Mouse (Mus musculus) CH12.LX (cell line): Measurements from ENCODE around the gene Ulk4. TPM values are rescaled to one million over a fixed set of nuclear protein-coding genes. Genes with fewer than 3 reads are reported as not detected.

Source experiments
- DNase-seq: peaks from one replicate; pipeline ENCODE4 v3.0.0-alpha.2; 2013; ENCODE audit errors: extremely low read depth
- H3K27ac ChIP-seq: 2 replicates; pipeline ENCODE4 v1.5.1; 2012; ENCODE audit warnings: low read depth, mild to moderate bottlenecking, control low read depth, moderate library complexity; ENCODE audit not compliant: insufficient read depth
- H3K27me3 ChIP-seq: replicated peaks from 2 replicates; pipeline ENCODE3; 2012; ENCODE audit warnings: inconsistent platforms
- H3K36me3 ChIP-seq, 2 experiments: replicated peaks in 1 of 2; 2 replicates each; pipeline versions ENCODE3 to v1.6.1; 2012; ENCODE audit warnings: inconsistent platforms in 1 of 2, low read length in 1 of 2, mild to moderate bottlenecking in 1 of 2, mixed read lengths in 1 of 2, moderate library complexity in 1 of 2; ENCODE audit not compliant: control insufficient read depth in 1 of 2, insufficient read depth in 1 of 2
- H3K4me1 ChIP-seq, 2 experiments: 2 replicates each; pipeline ENCODE4 v1.6.1; 2012; ENCODE audit warnings: inconsistent platforms in 1 of 2, moderate library complexity in 1 of 2; ENCODE audit not compliant: insufficient read depth in 2 of 2, control insufficient read depth in 1 of 2
- H3K4me2 ChIP-seq: 2 replicates; pipeline ENCODE4 v1.6.1; 2012; ENCODE audit warnings: low read depth, mild to moderate bottlenecking, control low read depth; ENCODE audit not compliant: poor library complexity, insufficient read depth, severe bottlenecking
- H3K4me3 ChIP-seq, 3 experiments: fragments of 150-350 bp in 1 of 3; sonication (generic) in 1 of 3; replicated peaks in 1 of 3; 2 replicates each; pipeline versions ENCODE3 to v1.5.1; 2011 to 2012; ENCODE audit warnings: low read depth in 2 of 3, low read length in 2 of 3, mild to moderate bottlenecking in 2 of 3, moderate library complexity in 2 of 3, control low read depth in 1 of 3, improper control_type of control experiment in 1 of 3, inconsistent platforms in 1 of 3, mixed read lengths in 1 of 3; ENCODE audit not compliant: poor library complexity in 1 of 3
- H3K79me2 ChIP-seq: replicated peaks from 2 replicates; pipeline ENCODE4 v1.6.1; 2012; ENCODE audit warnings: mild to moderate bottlenecking, moderate library complexity; ENCODE audit not compliant: control insufficient read depth, poor library complexity, insufficient read depth, severe bottlenecking; ENCODE audit errors: extremely low read depth
- H3K9ac ChIP-seq: 2 replicates; pipeline ENCODE4 v1.6.1; 2012; ENCODE audit warnings: low read depth, mild to moderate bottlenecking, control low read depth, moderate library complexity; ENCODE audit not compliant: insufficient read depth
- H3K9me3 ChIP-seq: replicated peaks from 2 replicates; pipeline ENCODE3; 2012; ENCODE audit warnings: low read length, inconsistent platforms, mixed read lengths
- BHLHE40 ChIP-seq: IDR thresholded peaks from 2 replicates; pipeline ENCODE4 v1.6.1; 2011; ENCODE audit warnings: mild to moderate bottlenecking, low read depth, low read length, improper control_type of control experiment
- CHD2 ChIP-seq: IDR thresholded peaks from 2 replicates; pipeline ENCODE4 v1.6.1; 2011; ENCODE audit warnings: low read length, improper control_type of control experiment
- CTCF ChIP-seq, 2 experiments: IDR thresholded peaks in 1 of 2; conservative IDR thresholded peaks in 1 of 2; 2 replicates each; pipeline ENCODE4 v1.5.1; 2011 to 2012; ENCODE audit warnings: low read depth in 2 of 2, low read length in 2 of 2, improper control_type of control experiment in 1 of 2, inconsistent platforms in 1 of 2, mild to moderate bottlenecking in 1 of 2, moderate library complexity in 1 of 2
- E2F4 ChIP-seq: IDR thresholded peaks from 2 replicates; pipeline ENCODE4 v1.6.1; 2011; ENCODE audit warnings: low read depth, low read length, improper control_type of control experiment; ENCODE audit not compliant: insufficient replicate concordance
- ELF1 ChIP-seq: IDR thresholded peaks from 2 replicates; pipeline ENCODE4 v1.6.1; 2014; ENCODE audit warnings: low read depth, mild to moderate bottlenecking, inconsistent platforms, low read length, improper control_type of control experiment
- EP300 ChIP-seq: IDR thresholded peaks from 2 replicates; pipeline ENCODE4 v1.6.1; 2011; ENCODE audit warnings: low read length, improper control_type of control experiment
- ETS1 ChIP-seq: conservative IDR thresholded peaks from 2 replicates; pipeline ENCODE4 v1.6.1; 2012; ENCODE audit warnings: low read depth, mild to moderate bottlenecking, inconsistent platforms, low read length, improper control_type of control experiment, moderate library complexity
- GABPA ChIP-seq: IDR thresholded peaks from 2 replicates; pipeline ENCODE4 v1.6.1; 2012; ENCODE audit warnings: low read depth, low read length, improper control_type of control experiment, inconsistent platforms; ENCODE audit not compliant: insufficient replicate concordance
- JUND ChIP-seq: conservative IDR thresholded peaks from 2 replicates; pipeline ENCODE4 v1.6.1; 2011; ENCODE audit warnings: low read depth, low read length, improper control_type of control experiment
- KAT2A ChIP-seq: IDR thresholded peaks from 2 replicates; pipeline ENCODE4 v1.6.1; 2012; ENCODE audit warnings: low read length, improper control_type of control experiment, inconsistent platforms; ENCODE audit not compliant: insufficient replicate concordance
- MAFK ChIP-seq: IDR thresholded peaks from 2 replicates; pipeline ENCODE4 v1.6.1; 2011; ENCODE audit warnings: low read length, improper control_type of control experiment; ENCODE audit not compliant: insufficient replicate concordance
- MAX ChIP-seq: IDR thresholded peaks from 2 replicates; pipeline ENCODE4 v1.6.1; 2011; ENCODE audit warnings: low read length, improper control_type of control experiment
- MAZ ChIP-seq: IDR thresholded peaks from 2 replicates; pipeline ENCODE4 v1.6.1; 2012; ENCODE audit warnings: low read depth, mild to moderate bottlenecking, inconsistent platforms, low read length, improper control_type of control experiment, moderate library complexity
- MXI1 ChIP-seq: IDR thresholded peaks from 2 replicates; pipeline ENCODE4 v1.6.1; 2011; ENCODE audit warnings: mild to moderate bottlenecking, low read depth, low read length, improper control_type of control experiment
- MYC ChIP-seq: IDR thresholded peaks from 2 replicates; pipeline ENCODE4 v1.6.1; 2011; ENCODE audit warnings: low read depth, mild to moderate bottlenecking, improper control_type of control experiment, low read length
- PAX5 ChIP-seq: IDR thresholded peaks from 2 replicates; pipeline ENCODE4 v1.6.1; 2012; ENCODE audit warnings: low read length, inconsistent platforms, mixed read lengths
- POLR2A ChIP-seq: IDR thresholded peaks from 2 replicates; pipeline ENCODE4 v1.6.1; 2011; ENCODE audit warnings: low read depth, mild to moderate bottlenecking, improper control_type of control experiment, low read length
- POLR2AphosphoS2 ChIP-seq: IDR thresholded peaks from 2 replicates; pipeline ENCODE4 v1.6.1; 2011; ENCODE audit warnings: low read depth, low read length, improper control_type of control experiment
- RAD21 ChIP-seq: IDR thresholded peaks from 2 replicates; pipeline ENCODE4 v1.6.1; 2011; ENCODE audit warnings: low read depth, mild to moderate bottlenecking, low read length, improper control_type of control experiment, moderate library complexity
- SIN3A ChIP-seq: IDR thresholded peaks from 2 replicates; pipeline ENCODE4 v1.6.1; 2012; ENCODE audit warnings: low read length, improper control_type of control experiment, inconsistent platforms
- SMC3 ChIP-seq: IDR thresholded peaks from 2 replicates; pipeline ENCODE4 v1.6.1; 2011; ENCODE audit warnings: low read depth, low read length, improper control_type of control experiment
- TBP ChIP-seq: conservative IDR thresholded peaks from 2 replicates; pipeline ENCODE4 v1.6.1; 2011; ENCODE audit warnings: low read depth, low read length, improper control_type of control experiment
- TCF12 ChIP-seq: IDR thresholded peaks from 2 replicates; pipeline ENCODE4 v1.6.1; 2014; ENCODE audit warnings: low read depth, mild to moderate bottlenecking, inconsistent platforms, low read length, improper control_type of control experiment
- UBTF ChIP-seq: IDR thresholded peaks from 2 replicates; pipeline ENCODE4 v1.6.1; 2012; ENCODE audit warnings: low read depth, mild to moderate bottlenecking, inconsistent platforms, low read length, improper control_type of control experiment, moderate library complexity
- USF1 ChIP-seq: IDR thresholded peaks from 2 replicates; pipeline ENCODE4 v1.6.1; 2014; ENCODE audit warnings: low read depth, mild to moderate bottlenecking, inconsistent platforms, low read length, improper control_type of control experiment
- USF2 ChIP-seq: conservative IDR thresholded peaks from 2 replicates; pipeline ENCODE4 v1.6.1; 2011; ENCODE audit warnings: low read depth, low read length, improper control_type of control experiment
- ZC3H11A ChIP-seq: IDR thresholded peaks from 2 replicates; pipeline ENCODE4 v1.6.1; 2012; ENCODE audit warnings: low read depth, mild to moderate bottlenecking, inconsistent platforms, low read length, improper control_type of control experiment
- ZKSCAN1 ChIP-seq: IDR thresholded peaks from 2 replicates; pipeline ENCODE4 v1.6.1; 2012; ENCODE audit warnings: low read depth, inconsistent platforms, low read length, improper control_type of control experiment, borderline replicate concordance
- ZMIZ1 ChIP-seq: IDR thresholded peaks from 2 replicates; pipeline ENCODE4 v1.6.1; 2012; ENCODE audit warnings: low read depth, mild to moderate bottlenecking, inconsistent platforms, low read length, improper control_type of control experiment
- ZNF384 ChIP-seq: IDR thresholded peaks from 2 replicates; pipeline ENCODE4 v1.6.1; 2012; ENCODE audit warnings: low read depth, low read length, improper control_type of control experiment, inconsistent platforms
- dilution Hi-C: fragments of 300-500 bp; cut with MboI; formaldehyde crosslinking; loops from 2 replicates; pipeline ENCODE4 v1.14.3; 2020; ENCODE audit warnings: low sequenced_read_pairs; ENCODE audit not compliant: extremely low pct_unique_long_range_greater_than_20kb, extremely low pct_ligation_motif_present
- in situ Hi-C: fragments of 300-500 bp; cut with MboI; formaldehyde crosslinking; loops from 3 replicates; pipeline ENCODE4 v1.14.3; 2019; ENCODE audit warnings: low sequenced_read_pairs, low pct_ligation_motif_present, low pct_unique_long_range_greater_than_20kb, mixed read lengths
- polyA plus RNA-seq: library from polyadenylated mRNA; unstranded; fragments of >175 nt; gene quantifications from 2 replicates; pipeline ENCODE4 v1.2.1, GENCODE M21; 2012; ENCODE audit warnings: low read depth; ENCODE audit not compliant: insufficient read length
- total RNA-seq, 2 experiments: library from RNA; depleted of rRNA; stranded (reverse); fragments of 300-350 nt in 1 of 2; fragments of >200 nt in 1 of 2; gene quantifications; 2 replicates each; pipeline ENCODE4 v1.2.3; 2012 to 2014

The Ulk4 gene
- total and polyA plus RNA-seq, 3 experiments, result 1.6 to 25.8 (median 18.5) TPM

DNA sequence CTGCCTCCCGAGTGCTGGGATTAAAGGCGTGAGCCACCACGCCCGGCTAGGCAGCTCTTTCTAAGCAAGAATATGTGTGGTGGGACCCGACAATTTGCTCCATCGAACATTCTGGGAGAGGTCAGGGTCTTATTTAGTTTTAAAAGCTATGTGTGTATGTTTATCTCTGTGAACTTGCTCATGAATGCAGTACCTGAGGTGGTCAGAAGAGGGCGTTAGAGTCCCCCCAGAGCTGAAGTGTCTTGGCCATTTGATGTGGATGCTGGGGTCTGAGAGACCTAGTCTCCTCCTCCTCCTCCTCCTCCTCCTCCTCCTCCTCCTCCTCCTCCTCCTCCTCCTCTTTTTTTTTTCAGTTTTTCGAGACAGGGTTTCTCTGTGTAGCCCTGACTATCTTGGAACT is 25.5 kb upstream of the Ulk4 start:
- Histone ChIP-seq H3K36me3 (peaks cover 0 to 39% of the 10 kb centered on the region in 2 experiments), H3K9ac (no peak overlapping the region), H3K27ac (no peak overlapping the region), H3K27me3 (no peaks in the 10 kb centered on the region), H3K79me2 (peaks cover 59% of the 10 kb centered on the region), H3K4me1 (peaks cover 20 to 67% of the 10 kb centered on the region in 2 experiments), H3K4me2 (no peak overlapping the region), H3K9me3 (no peaks in the 10 kb centered on the region), H3K4me3 (no peak overlapping the region)
- dilution Hi-C loops (no loop called here), in situ Hi-C loops (loop anchor here (5.0 kb wide), 1 partner anchor 50 kb away; no protein-coding TSS in a partner anchor)
- peak; percentile 70 for DNase-seq
- TF ChIP-seq CTCF (conservative IDR thresholded peaks at IDR 0.05 in 1 of 2, IDR thresholded peaks at IDR 0.05 in 1 of 2; ENCODE audit: low read depth in 2 of 2, low read length in 2 of 2) (peak; percentile 51 to 70), RAD21 (peak; percentile 35), SMC3 (peak; percentile 23), ETS1 (no peak)

DNA sequence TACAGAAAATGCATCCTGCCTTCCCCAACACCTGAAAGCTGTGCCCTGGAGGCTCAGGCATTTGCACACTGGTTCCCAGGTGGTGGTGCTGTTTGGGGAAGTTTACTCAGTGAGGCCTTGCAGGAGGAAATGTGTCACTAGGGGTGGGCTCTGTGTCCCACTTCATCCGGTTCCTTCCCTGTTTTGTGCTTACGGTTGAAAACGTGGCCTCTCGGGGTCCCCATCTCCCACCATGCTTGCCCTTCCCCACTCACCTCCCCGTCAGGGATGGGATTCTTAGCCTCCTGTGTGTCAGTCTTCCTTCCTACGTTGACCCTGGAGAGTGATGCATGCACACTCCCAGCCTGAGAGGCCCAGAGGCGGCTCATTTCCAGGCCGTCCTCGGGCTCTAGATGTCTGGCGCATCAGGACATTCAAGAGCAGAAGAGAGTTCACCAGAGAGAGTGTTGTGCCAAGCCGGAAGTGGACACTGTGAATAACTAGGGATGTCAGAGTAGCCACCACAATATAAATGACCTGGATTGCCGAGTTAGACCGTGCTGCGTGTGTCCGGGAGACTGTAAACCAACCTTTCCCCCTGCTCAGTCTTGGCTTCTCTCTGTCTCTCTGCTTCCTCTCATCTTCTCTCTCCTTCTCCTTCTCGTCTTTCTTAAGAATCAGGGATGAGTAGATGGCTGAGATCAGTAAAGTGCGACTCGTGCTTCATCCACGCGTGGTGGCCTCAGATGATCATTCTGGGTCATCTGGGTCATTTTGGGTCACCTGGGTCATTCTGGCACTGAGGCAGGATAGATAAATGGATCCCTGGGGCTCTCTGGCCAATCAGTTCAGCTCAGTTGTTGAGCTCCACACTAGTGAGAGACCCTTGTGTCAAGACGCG is 24.3 kb upstream of the Ulk4 start:
- H3K27ac ChIP-seq, result peak overlapping the region; percentile 50; the same call in 1 of the 2 replicates
- dilution Hi-C loops (no loop called here), in situ Hi-C loops (loop anchor here (5.0 kb wide), 1 partner anchor 51 kb away; no protein-coding TSS in a partner anchor)
- H3K27me3 ChIP-seq, result peaks cover 2% of the 10 kb centered on the region
- H3K9ac ChIP-seq, result peak overlapping the region; percentile 55
- DNase-seq, result peak; percentile 86
- peaks cover 20 to 65% of the 10 kb centered on the region in 2 experiments for H3K4me1 ChIP-seq
- H3K36me3 ChIP-seq, result peaks cover 0 to 28% of the 10 kb centered on the region in 2 experiments
- H3K4me3 ChIP-seq, result peak overlapping the region; percentile 59 to 83 (median 62)
- peak overlapping the region; percentile 98 for H3K4me2 ChIP-seq
- peaks cover 53% of the 10 kb centered on the region for H3K79me2 ChIP-seq
- H3K9me3 ChIP-seq, result no peaks in the 10 kb centered on the region
- TF ChIP-seq JUND (no peak), MAFK (no peak), POLR2A (peak; percentile 71), POLR2AphosphoS2 (no peak), CHD2 (no peak), USF1 (no peak), MXI1 (peak; percentile 78; the same call in 1 of the 2 replicates), ZKSCAN1 (no peak), TBP (peak; percentile 73), E2F4 (no peak), EP300 (no peak), SMC3 (peak; percentile 53), USF2 (no peak), MYC (peak; percentile 93), KAT2A (no peak), PAX5 (no peak), ZC3H11A (no peak), GABPA (no peak), ZNF384 (no peak), ETS1 (peak; percentile 25; the same call in 1 of the 2 replicates), SIN3A (peak; percentile 50), UBTF (no peak), MAX (peak; percentile 85; the same call in 1 of the 2 replicates), MAZ (no peak), ZMIZ1 (peak; percentile 41; the same call in 1 of the 2 replicates), TCF12 (peak; percentile 73), BHLHE40 (no peak), RAD21 (peak; percentile 20), ELF1 (peak; percentile 48)
